Comparison of ENCODE assay signal across 17 mouse cellular contexts in genomic region chr16:90252521-90252920, GRCm38 (mm10).
"Had no signal": no experiment of that assay in that cellular context is flagged by ENCODE, and none has a peak within 500 bp of the region (broad histone marks: within the 10 kb centered on the region; RNA-seq: fewer than 3 reads in every experiment).

No protein-coding gene starts in this region.

- H3K27ac ChIP-seq: lung, embryonic 15.5 days; macrophage; midbrain, embryonic 13.5 days; midbrain, embryonic 15.5 days; neural tube, embryonic 12.5 days; stomach, embryonic 15.5 days; stomach, postnatal 0 days had no signal

- H3K4me3 ChIP-seq: lung, embryonic 15.5 days; megakaryocyte, embryonic 14.5 days; midbrain, embryonic 13.5 days; midbrain, embryonic 15.5 days; neural tube, embryonic 12.5 days; stomach, embryonic 15.5 days had no signal

- ATAC-seq: liver, postnatal 0 days; lung, postnatal 0 days; midbrain, embryonic 13.5 days; midbrain, embryonic 15.5 days had no signal

- DNase-seq: liver, postnatal 0 days; lung, adult 2 months; lung, postnatal 14 days; lung, postnatal 36 days; right cerebral cortex, postnatal 14 days; thymus, adult 18-20 months; thymus, postnatal 25 days; thymus, postnatal 4 days had no signal
